Mouse (Mus musculus) kidney, postnatal 36 days (tissue): Measurements from ENCODE around the gene Naa80.

Experiments used
- DNase-seq, 2 experiments: peaks; one replicate each; pipeline ENCODE4 v3.0.0; 2021 to 2022; ENCODE audit warnings: mixed read lengths in 2 of 2

Naa80 gene

DNA sequence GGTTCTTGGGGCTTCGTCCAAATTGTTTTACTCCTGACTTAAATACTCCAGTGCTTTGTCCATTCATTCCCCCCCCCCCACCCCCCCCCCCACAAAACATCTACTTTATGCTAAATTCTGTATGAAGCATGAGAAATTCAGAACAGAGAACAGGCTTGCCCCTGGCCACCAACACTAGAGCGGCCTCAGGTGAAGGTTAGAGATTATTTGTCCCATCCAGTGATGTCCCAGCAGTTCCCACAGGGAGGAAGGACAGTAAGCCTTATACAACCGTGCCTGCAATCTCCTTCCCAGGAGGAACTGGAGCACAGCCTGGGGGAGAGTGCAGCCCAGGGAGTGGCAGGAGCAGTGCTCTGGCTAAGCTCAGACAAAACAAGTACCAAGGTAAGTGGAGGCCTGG lies at the start of gene Naa80:
Gene Naa80 (plus strand): TSS at position 301 of the 400 bp plus-strand sequence.
- DNase-seq: no peak

DNA sequence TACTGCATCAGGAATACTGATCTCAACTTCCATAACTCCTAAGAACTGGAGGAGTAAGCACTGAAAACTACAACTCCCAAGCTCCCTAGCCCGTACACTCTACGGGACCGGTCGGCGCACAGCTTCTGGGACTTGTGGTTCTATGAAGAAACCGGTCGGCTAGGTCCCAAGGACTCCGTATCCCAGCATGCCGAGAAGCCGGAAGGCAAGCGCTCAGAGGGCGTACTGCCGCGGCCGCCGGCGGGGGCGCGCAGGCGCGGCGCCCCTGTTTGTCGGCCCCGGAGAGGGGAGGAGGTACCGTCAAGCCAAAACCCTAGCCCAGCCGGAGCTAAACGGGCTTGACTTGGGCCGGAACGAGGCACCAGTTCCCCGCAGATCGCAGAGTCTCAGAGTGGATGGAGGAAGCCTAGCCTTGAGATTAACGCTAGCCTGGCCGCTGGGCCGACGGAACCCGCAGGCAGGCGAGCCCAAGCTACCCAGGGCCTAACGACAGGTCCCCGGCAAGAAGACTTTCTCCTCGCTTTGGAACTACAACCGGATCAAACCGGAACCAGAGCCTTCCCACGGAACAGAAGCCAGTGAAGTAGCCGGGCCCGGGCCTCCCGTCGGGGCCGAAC lies 44.8 kb upstream of the Naa80 start, which contains the start of gene Tmem115:
Gene Tmem115 (plus strand): TSS at position 155 of the 617 bp plus-strand sequence.
- DNase-seq: peak; percentile 92 to 98

DNA sequence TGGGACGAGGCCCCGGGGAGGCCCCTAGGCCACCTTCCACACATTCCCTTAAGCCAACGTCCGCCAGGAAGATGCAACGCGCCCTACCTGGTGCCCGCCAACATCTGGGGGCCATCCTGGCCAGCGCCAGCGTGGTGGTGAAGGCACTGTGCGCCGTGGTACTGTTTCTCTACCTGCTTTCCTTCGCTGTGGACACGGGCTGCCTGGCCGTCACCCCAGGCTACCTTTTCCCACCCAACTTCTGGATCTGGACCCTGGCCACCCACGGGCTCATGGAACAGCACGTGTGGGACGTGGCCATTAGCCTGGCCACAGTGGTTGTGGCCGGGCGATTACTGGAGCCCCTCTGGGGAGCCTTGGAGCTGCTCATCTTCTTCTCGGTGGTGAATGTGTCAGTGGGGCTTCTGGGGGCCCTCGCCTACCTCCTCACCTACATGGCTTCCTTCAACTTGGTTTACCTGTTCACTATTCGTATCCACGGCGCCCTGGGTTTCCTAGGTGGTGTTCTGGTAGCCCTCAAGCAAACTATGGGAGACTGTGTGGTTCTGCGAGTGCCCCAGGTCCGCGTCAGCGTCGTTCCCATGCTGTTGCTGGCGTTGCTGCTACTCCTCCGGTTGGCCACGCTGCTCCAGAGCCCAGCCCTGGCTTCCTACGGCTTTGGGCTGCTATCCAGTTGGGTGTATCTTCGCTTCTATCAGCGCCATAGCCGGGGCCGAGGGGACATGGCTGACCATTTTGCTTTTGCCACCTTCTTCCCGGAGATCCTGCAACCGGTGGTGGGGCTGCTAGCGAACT lies 44.1 kb upstream of the Naa80 start:
- peak in 1 of 2 experiments; percentile 49 for DNase-seq

DNA sequence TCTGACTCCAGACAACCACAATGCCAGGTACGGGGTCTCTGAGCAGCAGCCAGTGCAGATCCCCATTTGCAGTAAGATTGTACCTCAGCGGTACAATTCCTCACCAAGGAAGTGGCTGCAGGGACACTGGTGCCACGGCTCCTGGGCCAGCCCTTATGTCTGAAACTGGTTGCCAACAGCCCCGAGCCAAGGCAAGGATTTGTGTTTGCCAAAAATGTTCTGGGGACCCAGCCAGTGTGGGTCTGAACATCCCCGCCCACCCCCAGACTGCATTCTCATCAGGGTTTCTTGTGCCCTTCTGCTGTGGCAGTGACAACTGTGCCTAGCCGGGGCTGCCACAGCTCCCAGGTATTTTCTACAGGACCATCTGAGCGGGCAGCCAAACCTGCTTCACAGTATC lies 40.5 kb upstream of the Naa80 start:
- no peak for DNase-seq

DNA sequence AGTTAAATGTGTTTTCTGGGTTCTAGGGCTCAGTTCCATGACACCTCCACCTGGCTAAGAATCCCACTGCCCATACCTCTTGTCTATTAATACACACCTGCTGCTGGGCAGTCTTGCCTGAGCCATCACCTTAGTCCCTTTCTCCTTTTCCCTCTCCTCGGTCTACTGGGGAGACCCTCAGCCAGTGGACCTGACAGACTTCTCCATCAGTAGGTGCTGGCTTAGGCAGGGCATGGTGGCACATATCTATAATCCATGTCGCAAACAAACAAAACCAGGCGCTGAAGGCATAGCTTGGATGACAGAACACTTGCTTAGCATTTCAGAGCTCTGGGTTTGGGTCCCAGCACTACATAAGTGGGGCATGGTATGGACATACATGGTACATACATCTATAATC lies 40.0 kb upstream of the Naa80 start:
- DNase-seq: no peak

DNA sequence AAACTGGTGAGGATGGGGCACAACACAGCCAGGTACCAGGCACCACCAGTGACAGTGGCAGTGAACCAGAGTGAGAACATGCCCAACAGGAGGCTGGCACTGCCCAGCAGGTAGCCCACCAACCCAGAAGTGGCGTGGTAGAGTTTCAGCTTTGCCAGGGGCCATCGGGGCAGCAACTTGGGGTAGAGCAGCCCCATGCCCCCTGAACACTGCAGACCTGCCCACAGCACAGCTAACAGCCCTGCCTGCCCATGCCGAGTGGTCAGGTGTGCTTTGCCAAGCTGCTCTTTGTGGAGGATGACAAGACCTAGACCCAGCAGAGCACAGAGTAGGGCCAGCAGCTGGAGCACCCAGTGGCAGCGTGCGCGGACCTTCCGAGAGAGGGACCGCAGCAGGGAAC lies 38.7 kb upstream of the Naa80 start:
- no peak for DNase-seq

DNA sequence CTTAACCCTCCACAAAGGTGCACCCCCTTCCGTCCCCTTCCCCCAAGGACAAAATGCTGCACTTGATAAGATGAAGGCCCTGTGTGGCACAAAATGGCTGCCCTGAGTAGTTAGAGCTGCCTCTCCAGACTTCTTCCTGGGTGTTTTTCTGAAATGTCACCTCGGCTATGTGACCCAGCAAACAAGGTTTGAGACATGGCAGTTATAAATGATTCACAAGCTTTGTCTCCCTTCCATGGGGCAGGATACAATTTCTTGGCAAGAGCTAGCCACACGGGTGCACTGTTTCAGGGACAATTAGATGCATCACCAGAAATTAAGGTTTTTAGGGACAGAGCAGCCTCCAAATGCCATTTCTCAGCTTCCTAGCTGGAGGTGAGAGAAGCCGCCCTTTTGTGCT lies 38.3 kb upstream of the Naa80 start:
- DNase-seq: no peak

DNA sequence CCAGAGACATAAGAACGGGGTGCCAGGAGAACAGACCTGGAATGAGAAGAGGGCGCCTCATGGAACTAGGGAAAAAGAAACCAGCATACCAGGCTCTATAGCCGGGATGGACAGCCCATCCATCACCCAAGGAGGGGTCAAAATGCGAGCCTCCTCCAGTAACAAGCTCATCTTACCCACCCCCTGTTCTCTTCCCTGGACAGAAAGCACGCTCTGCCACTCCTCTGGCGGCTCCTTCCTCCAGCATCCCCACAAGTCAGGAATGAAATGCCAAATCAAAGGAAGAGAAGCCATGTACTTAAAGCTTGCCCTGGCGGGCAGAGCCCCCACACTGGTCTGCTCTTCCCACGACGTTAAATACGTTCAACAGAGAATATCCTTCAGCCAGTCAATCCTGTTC lies 37.7 kb upstream of the Naa80 start:
- no peak for DNase-seq

DNA sequence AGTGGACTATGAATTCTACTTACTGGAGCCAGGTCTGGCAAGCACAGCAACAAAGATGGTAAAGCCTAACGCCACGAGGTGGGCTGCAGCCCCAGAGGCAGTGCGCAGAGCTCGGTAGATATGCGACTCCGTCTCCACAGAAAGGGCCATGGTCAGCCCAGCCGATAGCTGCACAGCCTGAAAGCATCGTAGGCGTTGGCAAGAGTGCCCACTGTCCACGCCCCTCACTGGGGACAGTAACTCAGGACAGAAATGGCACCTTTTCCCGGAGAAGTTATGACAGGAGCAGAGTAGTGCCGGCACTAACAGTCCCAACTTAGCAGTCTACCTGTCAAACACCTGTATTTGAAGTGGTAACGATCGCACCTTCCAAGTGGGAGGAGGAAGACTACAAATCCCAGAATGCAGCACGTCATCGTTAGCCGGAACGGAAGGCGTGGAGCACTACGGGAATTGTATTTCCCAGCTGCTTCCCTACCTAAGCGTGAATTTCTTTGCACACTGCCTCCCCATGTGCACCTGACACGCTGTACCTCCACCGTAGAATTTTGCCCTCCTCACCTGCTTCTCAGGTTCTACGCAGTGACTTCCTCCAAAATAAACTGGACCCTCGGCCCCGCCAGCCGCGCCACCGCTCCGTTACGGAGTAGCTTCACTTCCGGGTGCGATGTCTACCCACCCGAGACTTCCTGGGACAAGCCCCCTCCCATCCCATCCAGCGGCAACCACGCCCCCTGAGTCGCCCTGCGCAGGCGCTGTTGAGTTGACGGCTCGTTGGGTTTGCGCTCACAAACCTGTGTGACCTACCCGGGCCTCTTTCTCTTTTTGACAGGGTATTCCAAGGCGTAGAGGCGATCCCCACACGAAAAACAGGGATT lies 37.0 kb upstream of the Naa80 start, which contains the start of the genes Cyb561d2 and Nprl2:
Gene Cyb561d2 (minus strand): TSS at position 720 of the 878 bp plus-strand sequence.
Gene Nprl2 (plus strand): TSS at position 753 of the 878 bp plus-strand sequence.
- DNase-seq: peak; percentile 95 to 96

DNA sequence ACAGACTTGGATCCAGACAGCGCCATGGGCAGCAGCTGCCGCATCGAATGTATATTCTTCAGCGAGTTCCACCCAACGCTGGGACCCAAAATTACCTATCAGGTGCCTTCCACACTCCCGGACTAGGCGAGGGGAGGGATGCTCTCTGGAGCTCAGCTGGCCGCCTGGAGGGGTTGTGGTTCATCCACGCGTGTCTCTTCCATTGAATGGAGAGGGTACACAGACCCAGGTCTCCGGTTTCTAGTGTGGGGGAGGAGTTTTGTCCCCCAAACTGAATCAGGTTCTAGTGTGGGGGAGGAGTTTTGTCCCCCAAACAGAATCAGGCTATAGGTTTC lies 36.4 kb upstream of the Naa80 start:
- no peak for DNase-seq

DNA sequence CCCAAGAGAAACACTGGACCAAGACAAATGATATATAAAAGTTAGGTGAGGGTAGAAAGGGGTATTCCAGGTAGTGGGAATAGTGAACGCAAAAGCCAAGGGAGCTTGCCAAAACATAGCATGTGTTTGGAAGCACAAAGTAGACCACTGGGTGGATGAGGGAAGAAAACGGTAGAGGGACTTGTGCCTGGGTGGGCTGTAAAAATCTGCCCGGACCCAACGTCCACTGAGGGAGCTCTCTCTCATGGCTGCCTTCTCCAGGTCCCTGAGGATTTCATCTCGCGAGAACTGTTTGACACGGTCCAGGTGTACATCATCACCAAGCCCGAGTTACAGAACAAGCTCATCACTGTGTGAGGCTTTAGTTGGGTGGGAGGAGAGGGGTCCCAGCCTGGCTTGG lies 36.0 kb upstream of the Naa80 start:
- DNase-seq: no peak

DNA sequence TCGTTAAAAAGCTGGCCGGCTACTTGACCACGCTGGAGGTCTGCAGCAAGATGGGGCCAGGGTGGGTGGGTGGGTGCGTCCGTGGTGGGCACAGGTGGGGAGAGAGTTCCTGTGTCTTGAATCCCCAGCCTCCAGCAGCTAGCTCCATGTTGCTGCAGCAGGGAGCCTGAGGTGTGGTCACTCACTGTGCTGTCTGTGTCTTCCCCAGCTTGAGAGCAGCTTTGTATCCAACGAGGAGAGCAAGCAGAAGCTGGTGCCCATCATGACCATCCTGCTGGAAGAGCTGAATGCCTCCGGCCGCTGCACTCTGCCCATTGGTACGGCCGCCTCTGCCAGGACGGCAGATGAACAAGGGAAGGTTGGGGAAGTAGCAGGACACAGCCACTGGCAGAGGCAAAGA lies 35.4 kb upstream of the Naa80 start:
- no peak for DNase-seq

DNA sequence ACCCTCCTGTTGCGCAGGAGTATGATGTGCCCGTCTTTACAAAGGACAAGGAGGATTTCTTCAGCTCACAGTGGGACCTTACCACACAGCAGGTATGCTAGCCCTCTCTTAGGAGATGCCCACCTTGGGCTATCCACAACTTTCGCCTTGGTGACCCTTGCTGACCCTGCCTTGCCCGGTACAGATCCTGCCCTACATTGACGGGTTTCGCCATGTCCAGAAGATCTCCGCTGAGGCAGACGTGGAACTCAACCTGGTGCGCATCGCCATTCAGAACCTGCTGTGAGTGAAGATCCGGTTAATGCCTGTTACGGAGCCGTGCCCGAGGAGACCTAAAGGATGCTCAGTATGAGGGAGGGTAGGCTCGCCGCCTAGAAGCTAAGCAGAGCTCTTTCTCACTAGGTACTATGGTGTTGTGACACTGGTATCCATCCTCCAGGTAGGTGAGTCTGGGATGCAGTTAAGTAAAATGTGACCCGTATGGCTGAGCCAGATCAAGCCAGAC lies 34.4 kb upstream of the Naa80 start:
- no peak for DNase-seq

DNA sequence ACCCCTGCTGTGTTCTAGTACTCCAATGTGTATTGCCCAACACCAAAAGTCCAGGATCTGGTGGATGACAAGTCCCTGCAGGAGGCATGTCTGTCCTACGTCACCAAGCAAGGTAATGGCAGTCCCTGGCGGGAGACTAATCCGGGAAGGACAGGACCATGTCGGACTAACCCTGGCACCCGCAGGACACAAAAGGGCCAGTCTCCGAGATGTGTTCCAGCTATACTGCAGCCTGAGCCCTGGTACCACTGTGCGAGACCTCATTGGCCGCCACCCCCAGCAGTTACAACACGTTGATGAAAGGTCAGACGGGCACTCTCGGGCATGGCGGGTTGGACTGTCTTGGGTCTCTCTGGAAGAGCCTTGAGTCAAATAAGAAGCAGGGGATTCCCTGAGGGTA lies 34.0 kb upstream of the Naa80 start:
- no peak for DNase-seq

DNA sequence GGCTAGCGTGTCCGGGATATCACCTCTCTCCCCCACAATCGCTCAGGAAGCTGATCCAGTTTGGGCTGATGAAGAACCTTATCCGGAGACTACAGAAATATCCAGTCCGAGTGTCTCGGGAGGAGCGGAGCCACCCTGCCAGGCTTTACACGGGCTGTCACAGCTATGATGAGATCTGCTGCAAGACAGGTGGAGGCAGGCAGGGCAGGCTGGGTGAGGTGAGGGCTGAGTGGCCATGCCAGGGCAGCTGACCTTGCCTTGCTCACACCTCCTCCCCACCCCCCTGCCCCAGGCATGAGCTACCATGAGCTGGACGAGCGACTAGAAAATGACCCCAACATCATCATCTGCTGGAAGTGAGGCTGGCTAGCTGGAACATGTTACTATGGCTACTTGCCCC lies 33.5 kb upstream of the Naa80 start:
- no peak for DNase-seq

DNA sequence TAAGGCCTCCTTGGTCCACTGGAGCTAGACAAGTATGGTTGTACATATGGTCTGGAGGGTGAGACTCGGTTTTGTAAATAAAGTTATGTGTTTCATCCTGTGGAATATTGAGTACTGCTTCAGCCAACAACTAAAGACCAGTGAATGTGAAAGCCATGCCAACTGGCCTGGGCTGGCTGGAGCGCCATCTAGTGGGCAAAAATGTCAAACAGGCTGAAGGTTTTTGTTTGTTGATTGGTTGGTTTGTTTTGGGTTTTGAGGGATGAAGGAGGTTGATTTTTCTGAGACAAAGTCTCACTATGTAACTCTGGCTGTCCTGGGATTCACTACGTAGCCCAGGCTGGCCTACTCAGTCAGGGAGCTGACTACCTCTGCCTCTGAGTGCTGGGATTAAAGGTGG lies 33.1 kb upstream of the Naa80 start:
- peak; percentile 72 to 91 for DNase-seq

DNA sequence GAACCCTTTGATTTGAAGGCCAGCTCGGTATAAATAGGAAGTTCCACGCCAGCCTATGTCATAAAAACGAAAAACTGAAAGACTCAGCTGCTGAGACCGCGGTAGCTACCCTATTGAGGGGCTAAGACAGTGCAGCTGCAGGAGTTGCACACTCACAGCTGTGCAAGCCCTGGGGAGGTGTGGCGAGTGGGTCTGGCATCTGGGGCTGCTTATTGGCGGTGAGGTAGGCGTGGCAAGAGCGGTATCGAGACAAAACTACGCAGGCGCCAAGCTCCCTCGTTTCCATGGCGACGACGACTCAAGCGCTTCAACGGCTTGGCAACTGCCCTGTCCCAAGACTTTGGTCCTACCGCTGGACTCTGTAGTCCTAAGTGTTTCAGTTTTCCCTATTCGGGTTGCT lies 31.7 kb upstream of the Naa80 start, which contains the start of gene Zmynd10:
Gene Zmynd10 (plus strand): TSS at position 273 of the 400 bp plus-strand sequence.
- peak; percentile 97 for DNase-seq

DNA sequence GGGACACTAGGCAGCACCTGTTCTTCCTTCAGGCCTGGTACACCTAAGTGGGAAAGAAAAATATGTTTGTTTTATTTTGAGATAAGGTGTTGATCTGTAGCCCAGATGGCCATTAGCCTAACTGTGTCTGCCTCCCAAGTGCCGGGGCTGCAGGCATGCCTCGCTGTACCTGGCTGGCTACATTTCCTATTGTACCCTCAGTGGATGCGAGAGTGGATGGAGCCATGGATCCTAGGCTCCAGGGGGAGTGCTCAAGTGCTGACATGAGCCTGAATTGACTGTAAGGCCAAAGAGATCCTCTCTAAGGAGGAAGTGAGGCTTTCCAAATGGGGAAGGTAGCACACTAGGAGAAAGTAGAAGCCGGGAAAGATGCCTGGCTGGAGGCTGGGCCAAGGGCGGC lies 30.7 kb upstream of the Naa80 start:
- no peak for DNase-seq

DNA sequence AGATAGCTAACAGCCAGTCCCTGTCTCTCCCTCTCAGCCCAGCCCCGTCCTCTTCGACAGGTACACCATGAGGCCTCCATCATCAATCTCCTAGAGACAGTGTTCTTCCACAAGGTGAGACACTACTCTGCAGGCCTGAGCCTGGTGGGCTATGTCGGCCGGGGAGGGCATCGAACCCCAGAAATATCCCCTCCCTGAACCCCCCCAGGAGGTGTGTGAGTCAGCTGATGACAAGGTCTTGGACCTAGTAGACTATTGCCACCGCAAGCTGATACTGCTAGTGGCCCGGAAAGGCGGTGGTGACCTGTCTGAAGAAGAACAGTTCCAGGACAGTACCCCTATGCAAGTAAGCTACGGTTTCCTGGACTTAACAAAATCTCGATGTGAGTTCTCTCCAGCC lies 29.9 kb upstream of the Naa80 start:
- no peak for DNase-seq

DNA sequence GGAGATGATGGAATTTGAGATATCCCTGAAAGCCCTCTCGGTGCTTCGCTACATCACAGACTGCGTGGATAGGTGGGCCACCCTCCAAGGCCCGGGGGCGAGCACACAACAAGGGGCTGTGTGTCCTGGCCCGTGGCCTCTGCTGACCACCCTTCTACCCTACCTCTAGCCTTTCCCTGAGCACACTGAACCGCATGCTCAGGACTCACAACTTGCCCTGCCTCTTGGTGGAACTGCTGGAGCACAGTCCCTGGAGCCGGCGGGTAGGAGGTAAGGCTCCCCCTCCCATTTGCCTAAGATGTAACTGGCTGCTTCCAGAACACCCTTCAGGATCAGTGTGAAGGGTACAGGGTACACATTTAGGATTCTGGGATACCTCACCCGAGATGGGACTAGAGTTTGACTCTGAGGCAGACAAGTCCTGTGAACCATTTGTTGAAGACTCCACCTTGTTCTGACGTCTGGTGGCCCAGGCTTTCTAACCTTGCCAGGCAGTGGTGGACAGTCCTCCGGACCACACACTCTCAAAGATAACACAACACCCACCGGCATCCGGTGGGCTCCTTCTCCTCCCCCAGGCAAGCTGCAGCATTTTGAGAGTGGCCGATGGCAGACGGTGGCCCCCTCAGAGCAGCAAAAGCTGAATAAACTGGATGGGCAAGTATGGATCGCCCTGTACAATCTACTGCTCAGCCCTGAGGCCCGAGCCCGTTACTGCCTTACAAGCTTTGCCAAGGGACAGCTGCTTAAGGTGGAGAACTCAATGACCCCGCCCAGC lies 29.2 kb upstream of the Naa80 start:
- no peak for DNase-seq

DNA sequence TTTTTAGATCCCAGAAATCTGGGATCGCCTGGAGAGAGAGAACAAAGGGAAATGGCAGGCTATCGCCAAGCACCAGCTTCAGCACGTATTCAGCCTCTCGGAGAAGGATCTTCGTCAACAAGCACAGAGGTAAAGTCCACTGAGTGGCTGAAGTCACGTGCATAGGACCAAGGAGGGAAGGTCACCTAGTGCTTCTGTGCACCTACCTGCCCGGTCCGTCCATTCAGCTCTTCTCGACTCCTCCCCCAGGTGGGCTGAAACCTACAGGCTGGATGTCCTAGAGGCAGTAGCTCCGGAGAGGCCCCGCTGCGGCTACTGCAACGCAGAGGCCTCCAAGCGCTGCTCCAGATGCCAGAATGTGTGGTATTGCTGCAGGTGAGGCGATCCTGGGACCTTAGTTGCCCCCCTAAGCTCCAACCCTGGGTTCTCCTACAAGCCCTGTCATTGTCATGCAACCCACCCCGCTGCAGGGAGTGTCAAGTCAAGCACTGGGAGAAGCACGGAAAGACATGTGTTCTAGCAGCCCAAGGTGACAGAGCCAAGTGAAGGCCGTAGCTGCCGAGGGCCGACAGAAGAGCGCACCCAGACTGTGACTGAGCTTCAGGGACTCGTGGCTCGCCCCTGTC lies 28.1 kb upstream of the Naa80 start:
- peak; percentile 86 to 92 for DNase-seq
